Mouse (Mus musculus) frontal cortex, postnatal 14 days (tissue): ENCODE measurements around the gene Cry1.
A peak's percentile ranks its signal among the peaks of the same experiment; 100 is the strongest.

Experiments
- DNase-seq, 2 experiments: peaks; one replicate each; pipeline ENCODE4 v3.0.0; 2022; ENCODE audit warnings: low spot score in 2 of 2

Cry1 gene

DNA sequence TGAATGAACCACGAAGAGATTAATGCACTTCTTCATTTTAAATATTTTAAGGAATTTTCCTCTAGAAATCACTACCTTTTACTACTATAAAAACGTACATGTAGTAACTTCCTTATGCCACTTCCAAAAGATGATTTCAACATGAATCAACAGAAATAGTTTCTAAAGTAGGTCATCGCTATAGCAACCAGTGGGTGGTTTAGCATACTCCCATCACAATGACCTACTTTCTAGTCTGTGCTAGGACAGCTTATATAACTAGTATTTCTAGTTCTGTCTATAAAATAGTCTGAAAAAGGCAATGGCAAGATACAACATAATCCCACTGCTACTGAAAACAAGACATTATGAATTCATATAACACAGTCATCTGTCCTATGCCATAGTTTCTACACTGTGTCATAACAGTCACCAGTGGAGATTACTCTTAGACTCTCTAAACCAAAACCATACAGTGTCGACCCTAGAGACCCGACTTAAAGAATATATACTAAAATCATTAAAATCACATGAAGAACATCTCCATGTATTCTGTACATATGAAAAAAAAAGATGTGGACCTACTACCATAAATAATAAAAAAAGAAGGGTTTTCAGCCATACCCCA is 23.0 kb downstream of the Cry1 start:
- no peak for DNase-seq

DNA sequence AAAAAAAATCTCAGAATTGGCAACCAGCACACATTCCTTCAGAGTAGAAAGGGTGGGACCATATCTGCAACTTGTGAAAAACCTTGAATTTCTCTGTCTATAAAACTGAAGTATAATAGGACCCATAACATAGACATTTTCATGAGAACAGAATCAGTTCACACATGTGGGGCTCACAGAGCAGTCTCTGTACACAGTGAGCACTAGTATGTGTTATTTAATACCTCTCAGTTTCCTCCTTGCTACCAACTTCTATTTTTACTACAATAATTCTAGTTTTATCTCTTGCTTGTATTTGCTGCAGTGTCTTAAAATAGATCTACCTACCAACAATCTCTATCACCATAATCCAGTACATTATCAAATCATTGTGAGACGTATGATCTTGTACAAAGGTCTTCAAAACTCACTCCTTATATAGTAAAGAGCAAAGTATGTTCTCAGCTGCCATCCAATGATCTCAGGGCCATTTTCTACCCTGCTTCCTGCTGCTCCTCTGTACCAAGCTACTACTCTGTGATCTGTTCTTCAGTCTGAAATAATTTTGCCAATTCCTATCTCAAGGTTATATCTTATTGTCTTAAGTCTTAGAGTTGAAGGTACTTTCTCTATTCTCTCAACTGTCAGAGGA is 24.8 kb downstream of the Cry1 start:
- no peak for DNase-seq

DNA sequence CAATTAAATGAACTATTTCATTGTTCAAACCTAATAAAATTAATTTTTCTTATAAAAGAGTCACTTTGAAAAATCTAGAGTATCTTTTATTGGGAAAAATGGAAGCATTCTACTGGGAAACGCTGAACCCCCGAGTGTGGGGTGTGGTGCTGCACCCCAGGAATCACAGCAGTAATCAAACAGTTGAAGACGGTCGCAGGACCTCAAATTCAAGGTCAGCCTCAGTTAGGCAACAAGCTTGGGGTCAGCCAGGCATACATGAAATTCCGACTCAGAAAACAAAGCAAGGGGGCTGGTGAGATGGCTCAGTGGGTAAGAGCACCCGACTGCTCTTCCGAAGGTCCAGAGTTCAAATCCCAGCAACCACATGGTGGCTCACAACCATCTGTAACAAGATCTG is 27.4 kb downstream of the Cry1 start:
- no peak for DNase-seq

DNA sequence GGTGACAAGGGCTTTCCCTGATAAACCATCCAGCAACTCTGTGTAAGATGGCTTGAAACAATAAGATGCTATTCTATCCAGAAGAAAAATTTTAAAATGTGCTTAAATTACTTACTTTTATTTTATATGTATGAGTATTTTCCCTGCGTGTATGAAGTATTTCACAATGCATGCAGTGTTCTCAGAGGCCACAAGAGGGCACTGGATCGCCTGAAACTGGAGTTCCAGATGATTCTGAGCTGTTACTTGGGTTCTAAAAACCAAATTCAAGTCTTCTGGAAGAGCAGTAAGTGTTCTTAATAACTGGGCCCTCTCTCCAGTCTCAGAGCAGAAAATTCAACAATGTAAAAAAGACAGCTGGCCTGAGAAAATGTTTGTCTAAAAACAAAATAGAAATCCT is 30.7 kb downstream of the Cry1 start:
- peak; percentile 20 to 65 for DNase-seq

DNA sequence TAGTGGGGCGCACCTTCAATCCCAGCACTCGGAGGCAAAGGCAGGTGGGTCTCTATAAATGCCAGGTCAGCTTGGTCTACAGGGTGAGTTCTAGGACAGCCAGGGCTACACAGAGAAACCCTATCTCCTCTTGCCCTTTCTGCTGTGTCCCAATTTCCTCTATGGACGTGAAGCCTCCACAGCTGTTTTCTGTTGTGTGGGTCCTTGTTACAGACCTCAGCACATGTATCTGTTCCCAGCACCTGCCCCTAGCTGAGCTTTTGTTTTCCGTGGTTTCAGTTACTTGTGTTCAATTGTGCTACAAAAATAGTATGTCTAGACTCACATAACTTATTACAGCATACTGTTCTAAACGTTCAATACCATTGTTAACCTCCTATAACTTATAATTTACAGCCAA is 35.6 kb downstream of the Cry1 start:
- DNase-seq, result no peak

DNA sequence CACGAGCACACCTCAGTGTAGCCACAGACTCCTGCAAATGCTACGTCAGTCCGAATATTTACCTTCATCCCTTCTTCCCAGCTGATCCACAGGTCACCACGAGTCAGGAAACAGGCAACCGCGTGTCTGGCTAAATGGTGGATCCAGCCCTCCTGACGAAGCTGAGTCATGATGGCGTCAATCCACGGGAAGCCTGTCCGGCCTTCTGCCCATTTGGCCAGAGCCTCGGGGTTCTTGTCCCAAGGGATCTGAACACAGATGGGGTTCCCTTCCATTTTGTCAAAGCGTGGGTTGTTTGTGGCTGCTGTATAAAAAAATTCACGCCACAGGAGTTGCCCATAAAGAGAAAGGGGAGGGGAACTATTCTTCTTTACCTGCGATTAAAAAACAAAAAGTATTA is 38.6 kb downstream of the Cry1 start:
- DNase-seq, result no peak

DNA sequence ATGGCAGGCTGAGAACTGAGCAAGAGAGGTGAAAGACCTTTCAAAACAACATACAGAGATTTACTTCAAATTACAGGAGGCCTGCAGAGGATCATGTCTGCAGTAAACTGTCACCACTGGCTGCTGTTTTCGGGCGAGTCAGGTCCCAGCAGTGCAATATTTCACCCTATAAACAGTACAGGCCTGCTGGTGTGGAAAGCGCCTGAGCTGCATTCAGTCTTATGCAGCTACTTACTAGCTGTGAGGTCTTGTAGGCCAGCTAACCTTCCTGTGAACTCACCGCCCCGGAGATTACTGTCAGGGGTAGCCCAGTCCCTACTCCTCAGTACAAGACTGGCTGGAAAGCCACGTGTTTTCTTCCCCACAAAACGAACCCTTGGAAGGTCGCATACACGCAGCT is 43.4 kb downstream of the Cry1 start:
- no peak for DNase-seq

DNA sequence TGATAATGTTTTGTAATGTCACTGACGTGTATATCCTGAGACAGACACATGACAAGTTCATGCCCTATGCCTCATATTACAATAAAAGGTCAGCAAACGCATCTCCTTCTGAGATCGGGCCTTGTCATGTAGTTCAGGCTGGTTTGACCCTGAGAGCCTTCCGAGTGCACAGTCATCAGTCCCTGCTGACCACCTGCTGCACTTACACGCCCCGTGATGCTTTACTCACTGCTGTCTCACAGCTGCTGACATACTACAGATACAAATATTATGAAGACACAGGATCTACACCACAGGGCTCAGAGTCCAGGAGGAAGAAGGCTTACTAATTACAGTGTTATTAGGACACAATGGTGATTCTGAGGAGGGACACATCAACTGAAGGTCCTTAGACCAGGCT is 48.3 kb downstream of the Cry1 start:
- no peak for DNase-seq

DNA sequence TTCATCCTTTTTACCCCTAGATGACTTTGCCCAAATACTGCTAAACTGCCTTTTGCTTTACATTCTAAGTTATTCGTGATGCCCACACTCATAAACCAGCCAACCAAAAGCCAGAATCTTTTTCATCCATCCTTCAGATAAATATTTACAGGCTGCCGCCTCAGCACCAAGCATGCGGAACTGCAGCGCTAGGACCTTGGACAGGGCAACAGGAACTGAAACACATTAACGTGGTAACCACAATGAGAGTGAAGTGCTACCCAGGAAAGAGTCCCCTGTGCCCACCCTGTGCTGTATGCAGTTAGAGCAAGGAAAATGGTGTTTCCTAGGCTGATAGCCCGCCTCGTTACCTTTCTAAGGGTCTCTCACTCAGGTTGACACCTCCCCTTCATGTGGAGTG is 56.4 kb downstream of the Cry1 start:
- DNase-seq, result no peak

DNA sequence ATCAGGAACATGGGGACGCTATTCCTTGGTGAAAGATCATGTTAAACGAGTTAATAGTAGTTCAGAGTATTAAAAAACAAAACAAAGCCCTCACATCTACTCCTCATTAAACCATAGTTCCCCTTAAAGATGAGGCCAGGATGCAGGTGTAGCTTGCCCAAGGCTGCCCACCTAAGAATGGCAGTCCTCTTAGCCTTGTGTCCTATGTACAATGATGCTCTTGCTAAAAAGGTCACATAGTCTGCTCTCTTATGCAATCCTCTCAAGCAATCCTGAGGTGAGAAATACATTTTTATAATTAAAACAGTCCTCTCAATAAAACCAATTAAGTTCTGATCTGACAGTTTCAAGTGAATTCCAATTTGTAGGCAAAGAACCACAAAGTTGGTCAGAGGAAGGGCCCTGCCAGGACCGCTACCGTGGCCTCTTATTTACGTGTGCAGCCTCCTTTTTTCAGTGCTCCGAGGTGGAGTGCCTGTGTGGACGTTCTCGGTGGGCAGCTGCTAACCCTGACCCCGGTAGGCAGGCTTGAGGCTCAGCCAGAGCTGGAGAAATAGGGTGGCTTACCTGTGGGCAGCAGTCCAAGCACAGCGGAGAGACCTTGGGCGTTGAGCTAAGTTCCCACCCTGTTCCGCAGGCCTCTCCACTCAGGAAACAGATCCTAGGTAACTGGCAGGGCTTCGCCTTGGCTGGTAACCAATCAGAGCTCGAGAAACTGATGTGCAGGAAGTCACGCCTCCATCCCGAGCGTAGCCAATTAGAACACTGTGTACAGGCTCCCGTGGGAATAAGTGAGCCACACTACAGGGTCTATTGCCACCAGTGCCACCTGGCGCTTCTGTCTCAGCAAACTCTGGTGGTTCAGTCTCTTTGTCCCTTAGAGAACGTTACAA is 57.2 kb downstream of the Cry1 start, which contains the start of gene Mterf2:
Mterf2 (minus strand) TSS at position 633 of the 893 bp plus-strand sequence.
- peak; percentile 92 to 95 for DNase-seq

DNA sequence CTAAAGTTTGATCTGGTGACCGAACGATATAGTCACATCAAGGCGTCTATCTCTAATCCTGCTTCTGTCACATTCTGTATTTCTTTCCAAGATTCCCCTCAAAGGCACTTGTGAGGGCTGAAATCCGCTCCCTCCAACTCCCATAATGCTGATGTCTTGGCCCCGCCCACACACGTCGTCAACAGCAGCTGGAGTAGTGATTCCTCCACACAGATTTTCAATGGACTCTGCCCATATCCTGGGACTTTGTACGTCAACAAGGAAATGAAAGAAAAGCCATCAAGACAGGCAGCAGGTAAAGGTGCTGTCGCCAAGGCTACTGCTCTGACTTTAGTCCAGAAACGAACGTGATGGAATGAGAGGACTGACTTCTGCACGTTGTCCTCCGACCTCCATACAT is 59.7 kb downstream of the Cry1 start:
- no peak for DNase-seq

DNA sequence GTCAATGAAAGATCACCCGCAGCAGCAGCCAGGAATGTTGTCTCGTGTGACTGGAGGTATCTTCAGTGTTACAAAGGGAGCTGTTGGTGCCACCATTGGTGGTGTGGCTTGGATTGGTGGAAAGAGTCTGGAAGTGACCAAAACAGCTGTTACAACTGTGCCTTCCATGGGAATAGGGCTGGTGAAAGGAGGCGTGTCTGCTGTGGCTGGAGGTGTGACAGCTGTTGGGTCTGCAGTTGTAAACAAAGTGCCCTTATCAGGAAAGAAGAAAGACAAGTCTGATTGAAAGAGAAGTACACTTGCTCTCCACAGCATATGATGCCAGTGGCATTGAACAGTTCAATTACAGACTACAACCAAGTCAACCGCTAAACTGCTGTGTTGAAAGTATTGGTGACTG is 70.5 kb downstream of the Cry1 start:
- DNase-seq, result no peak

DNA sequence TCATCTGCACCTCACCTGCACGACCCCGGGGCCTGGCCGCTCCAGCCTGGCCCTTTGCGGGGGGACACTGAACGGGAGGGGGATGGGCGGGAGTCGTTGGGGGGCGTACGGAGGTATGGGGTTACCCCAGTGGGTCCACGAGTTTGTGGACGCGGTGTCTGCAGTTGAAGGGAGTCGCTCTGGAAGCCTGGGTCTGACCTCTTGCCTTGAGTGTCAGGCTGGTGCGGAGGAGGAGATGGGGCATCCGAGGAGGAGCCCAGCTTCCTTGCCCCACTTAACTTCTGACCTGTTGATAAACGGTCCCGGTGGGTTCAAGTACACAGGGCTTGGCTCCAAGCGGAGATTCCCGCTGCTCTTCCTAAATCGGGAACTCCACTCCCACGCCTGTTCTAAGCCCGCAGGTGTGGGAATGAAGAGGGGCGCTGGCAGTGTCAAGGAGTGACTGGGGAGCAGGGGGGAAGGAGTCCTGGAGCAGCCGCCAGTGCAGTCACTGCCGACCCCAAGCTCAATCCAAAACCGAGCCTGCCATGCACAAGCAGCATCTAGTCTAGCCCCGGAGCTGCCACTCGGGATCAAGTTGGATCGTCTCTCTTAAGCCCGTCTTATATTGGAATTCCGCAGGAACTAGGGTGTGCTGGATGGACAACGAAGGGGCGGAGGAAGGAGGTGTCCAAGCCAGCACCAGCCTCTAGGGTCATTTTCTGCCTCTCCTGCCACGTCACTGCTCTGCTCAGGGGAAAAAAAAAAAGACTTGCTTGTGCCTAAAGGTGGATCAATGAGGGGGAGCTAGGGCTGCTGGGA is 81.6 kb downstream of the Cry1 start:
- peak in 1 of 2 experiments; percentile 17 for DNase-seq

DNA sequence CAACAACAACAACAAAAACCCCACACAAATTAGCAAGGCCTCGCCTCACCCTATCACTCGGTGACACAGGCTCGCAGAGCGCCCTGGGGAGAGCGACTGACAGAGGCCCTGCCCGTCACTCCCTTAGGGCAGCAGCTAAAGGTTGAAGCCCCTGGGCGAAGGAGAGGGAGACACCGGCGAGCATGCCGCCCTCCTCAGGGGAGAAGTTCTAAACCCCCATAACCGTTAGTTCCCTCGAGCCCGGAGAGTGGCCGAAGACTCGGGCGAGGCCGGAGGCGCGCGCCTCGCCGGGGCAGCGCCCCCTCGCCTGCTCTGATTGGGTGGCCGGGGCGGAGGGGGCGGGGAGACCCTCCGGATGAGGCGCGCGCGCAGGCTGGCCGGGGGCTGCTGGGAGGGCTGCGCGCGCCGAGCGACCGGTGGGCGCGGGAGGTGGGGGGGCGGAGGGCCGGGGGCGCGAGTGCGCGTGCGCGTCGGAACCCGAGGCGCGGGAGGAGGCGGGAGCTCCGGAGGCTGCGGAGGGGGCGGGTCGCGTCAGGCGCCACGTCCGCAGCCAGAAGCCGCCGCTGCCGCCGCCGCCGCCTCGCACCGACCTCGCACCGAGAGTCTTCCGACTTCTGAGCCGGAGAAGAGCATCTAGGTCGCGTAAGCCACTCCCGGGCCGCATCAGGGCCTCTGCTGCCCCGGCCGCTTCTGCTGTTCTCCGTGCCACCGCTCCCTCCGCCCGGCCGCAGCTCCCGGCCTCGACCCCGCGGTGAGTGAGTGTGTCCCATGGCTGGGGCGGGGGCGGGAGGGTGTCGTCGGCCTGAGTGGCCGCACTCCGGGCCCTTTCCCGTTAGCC is 82.4 kb downstream of the Cry1 start, which contains the start of the genes Fhl4 and Tmem263:
Fhl4 (minus strand) TSS at position 249 of the 838 bp plus-strand sequence.
Tmem263 (plus strand) TSS at position 381 of the 838 bp plus-strand sequence.
- peak; percentile 62 to 67 for DNase-seq

DNA sequence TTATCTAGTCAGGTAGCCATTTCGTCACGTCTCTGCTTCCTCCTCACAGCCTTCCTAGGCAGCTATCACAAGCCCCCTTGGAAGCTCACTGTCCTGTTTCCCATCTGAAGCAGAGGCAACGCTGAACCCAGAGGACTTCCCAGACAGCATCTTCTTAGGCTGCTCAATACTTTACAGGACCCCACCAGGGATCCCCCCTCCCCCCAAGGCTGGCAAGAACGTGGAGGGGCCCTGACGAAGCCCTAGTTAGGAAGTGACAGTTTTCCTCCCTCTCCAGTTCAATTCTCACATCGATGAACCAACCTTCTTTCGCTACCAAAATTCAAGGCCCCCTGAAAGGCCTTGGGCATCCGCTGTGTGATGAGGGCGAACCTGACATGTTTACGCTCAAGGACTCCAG is 83.0 kb downstream of the Cry1 start:
- peak; percentile 10 to 29 for DNase-seq
